Mouse (Mus musculus): Measurements from ENCODE around the gene Fez2.

GRCm38 (mm10) chr17:78357753-78358152, 60.2 kb downstream of the Fez2 start:
- TF ChIP-seq CTCF (IDR thresholded peaks at IDR 0.05; ENCODE audit: low read depth, low read length) (no peak), POLR2A (IDR thresholded peaks at IDR 0.05; ENCODE audit: extremely low read depth, insufficient read depth, low read length) (no peak)

Measured in liver, adult 2 months (tissue).